Mouse (Mus musculus) embryo, embryonic 10.5 days (tissue): ENCODE measurements at regions not wholly inside any gene's neighbourhood (a gene's known extent, or its start where the extent isn't known, plus 50 kb on each side); places are given as distances from the start of the nearest gene placed in this dataset.
A peak's percentile ranks its signal among the peaks of the same experiment; 100 is the strongest.
"Not testable (repeated sequence)": the region's sequence is repeated elsewhere in the genome, so short reads cannot be mapped to it uniquely, and the experiment has no call there.

ENCODE experiments used
- DNase-seq: peaks from one replicate; pipeline ENCODE4 v3.0.0-alpha.2; 2015; ENCODE audit warnings: low spot score

DNA sequence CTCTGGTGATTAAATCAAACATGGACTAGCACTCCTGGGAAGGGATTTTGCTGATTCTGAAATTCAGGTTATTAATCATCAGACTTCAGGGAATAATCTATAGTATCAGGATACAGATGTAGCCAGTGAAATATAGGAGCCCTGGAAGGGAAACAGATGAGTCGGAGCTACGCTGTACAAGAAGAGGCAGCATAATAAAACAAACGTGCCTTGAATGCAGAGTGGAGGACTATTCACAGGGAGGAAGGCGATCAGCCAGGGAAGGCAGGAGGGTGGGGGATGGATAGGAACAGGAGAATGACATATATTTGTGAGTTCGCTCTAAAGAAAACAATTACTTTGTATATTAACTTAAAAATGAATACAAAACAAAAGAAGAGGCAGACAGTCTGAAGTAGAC lies 286.6 kb upstream of the Got2 start:
- DNase-seq = no peak

GRCm38 (mm10) chr8:96164933-96165332 lies 276.6 kb upstream of the Got2 start:
- no peak for DNase-seq

DNA sequence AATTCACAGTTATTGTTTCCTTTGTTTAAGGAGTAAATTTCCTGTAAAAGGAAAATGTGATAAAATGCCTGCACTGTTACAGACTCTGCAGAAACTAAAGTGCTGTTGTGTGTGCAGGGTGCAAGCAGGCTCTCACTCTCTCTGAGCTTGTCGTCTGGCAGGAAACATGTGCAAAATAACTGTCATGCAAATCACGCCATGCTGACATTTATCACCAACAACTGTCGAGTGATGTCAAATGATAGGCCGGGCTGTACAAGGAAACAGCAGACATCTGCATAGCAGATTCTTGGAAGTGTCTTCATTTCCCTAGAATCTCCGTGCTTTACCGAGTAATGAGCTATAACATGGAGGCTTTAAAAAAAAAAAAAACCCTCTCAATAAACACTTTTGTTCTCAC lies 271.6 kb upstream of the Got2 start:
- DNase-seq = peak; percentile 15

DNA sequence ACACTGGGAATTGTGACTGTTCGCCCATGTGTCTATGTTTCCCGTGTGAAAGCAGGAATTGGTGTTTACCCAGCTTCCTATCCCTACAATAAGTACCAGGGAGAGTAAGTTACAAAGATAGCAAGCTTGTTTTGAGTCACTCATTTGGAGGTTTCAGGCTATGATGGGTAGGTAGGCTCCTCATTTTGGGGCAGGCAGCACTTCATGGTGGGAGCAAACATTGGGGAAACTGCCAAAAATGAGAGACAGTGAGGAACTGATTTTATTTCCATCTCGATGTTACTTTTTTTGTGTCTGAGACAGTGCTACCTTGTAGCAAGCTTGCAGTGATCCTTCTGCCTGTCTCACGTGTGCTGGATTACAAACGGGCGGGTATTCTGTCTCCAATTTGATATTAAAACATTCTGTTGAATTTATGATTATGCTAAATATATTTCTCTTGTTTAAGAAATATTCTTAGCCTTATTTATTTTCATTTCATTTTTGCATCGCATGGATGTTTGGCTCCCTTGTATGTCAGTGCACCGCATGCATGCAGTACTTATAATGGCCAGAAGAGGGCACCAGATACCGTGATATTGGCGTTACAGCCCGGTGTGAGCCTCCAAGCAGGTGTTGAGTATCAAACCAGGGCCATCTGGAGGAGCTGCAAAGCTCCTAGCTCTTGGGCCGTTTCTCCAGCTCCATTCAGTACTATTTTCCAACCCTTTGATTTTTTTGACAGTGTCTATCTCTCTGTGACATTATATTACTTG lies 264.3 kb upstream of the Got2 start:
- DNase-seq = peak; percentile 70

DNA sequence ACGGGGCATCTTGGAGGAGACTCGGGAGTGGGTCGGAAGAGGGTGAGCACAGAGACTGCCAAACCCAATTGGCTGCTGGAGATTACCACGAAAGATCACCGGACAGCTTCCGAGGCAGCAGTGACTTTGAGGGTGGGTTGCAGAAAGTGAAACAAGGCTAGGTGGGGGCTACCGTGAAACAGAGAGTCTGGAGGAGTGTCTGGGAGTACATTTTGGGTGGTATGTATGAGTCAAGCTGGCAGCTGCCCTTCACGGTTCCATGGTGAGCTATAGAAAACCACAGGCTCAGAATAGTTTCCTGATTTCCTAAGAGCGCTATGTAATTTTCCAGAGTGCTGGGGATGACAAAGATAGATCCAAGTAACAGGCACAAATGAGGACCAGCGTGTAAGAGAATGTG lies 263.7 kb upstream of the Got2 start:
- no peak for DNase-seq

DNA sequence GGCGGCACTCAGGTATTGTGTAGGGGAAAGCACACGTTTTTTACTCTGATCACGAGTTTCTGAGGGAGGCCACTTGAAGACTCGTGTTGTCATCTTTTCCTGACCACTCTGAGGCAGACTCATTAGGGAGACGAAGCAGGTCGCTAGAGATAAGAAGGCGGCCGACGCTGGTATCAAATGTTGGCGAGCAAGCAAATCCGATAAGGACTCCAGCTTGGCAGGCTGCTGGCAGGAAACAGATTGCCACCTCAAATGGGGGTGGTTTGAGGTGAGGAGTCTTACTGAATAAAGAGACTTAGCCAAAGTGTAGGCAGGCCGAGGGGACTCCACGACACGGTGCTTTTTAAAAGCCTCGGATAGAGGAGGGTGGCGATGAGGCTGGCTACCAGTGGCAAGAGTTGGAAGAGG lies 262.7 kb upstream of the Got2 start:
- DNase-seq = no peak

- DNase-seq = peak; percentile 43
These were observed 243.8 kb upstream of the Got2 start for GRCm38 (mm10) chr8:96132183-96132582.

GRCm38 (mm10) chr8:96128329-96128728 lies 240.0 kb upstream of the Got2 start:
- DNase-seq = peak; percentile 17

GRCm38 (mm10) chr8:96100817-96101216 lies 212.5 kb upstream of the Got2 start:
- DNase-seq = no peak

- no peak for DNase-seq
These were observed 204.6 kb upstream of the Got2 start for GRCm38 (mm10) chr8:96092931-96093330.

- no peak for DNase-seq
These were observed 201.9 kb upstream of the Got2 start for GRCm38 (mm10) chr8:96090231-96090630.

GRCm38 (mm10) chr8:96068306-96068705 lies 180.0 kb upstream of the Got2 start:
- no peak for DNase-seq

- no peak for DNase-seq
These were observed 159.3 kb upstream of the Got2 start for GRCm38 (mm10) chr8:96047686-96048085.

GRCm38 (mm10) chr8:96042335-96042734 lies 154.0 kb upstream of the Got2 start:
- no peak for DNase-seq

GRCm38 (mm10) chr8:96040216-96040615 lies 151.9 kb upstream of the Got2 start:
- no peak for DNase-seq

- not testable (repeated sequence) for DNase-seq
These were observed 130.4 kb upstream of the Got2 start for GRCm38 (mm10) chr8:96018742-96019141.

DNA sequence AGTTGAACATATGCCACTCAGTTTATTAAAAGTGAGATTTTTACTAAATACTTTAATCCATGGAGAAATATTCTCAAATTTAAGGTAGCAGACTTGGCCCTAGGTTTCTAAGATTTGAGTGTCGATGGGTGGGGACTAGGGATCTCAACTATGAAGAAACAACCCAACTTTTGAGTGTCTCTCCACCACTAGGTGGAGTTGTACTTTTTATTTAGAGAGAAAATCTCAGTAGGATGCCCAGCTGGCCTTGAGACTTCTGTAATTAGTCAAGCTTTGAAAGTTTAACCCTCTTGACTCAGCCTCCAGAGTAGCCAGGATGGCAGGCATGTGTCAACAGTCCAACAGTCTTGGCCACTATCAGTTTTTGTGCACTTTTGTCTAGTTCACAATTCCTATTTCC lies 123.7 kb upstream of the Got2 start:
- peak; percentile 9 for DNase-seq

- DNase-seq = no peak
These were observed 103.6 kb upstream of the Got2 start for GRCm38 (mm10) chr8:95991826-95992463.

DNA sequence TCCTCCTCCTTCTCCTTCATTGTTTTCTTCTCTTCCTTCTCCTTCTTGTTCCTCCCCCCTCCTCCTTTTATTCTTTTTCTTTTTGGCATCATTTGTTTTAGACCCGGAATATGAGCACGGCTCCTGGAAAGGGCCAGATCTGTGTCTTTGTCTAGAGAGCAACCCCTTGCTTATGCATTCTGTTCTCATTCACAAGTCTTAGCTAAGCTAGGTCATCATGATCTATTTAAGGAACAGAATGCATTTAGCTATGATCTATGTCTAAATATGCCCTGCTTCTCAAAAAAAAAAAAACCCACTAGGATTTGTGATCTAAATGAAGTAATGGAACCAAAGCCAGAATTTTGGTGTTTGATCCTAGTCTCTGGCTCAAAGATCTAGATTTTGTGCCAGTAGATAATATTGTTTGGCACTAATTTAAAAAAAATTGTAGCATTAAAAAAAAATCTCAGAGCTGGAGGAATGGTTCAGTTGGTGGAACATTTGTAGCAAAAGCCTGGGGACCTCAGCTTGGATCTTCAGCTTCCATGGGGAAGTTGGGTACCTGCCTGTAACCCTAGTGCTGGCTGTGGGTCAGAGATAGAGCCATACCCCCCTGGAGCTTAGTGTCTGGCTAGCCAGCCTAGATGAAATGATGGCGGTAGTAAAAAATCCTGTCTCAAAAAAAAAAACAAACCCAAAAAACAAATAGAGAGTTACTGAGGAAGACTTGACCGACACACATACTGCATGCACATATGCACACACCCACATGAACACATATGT lies 100.5 kb upstream of the Got2 start:
- no peak for DNase-seq

GRCm38 (mm10) chr8:95987011-95987440 lies 98.7 kb upstream of the Got2 start:
- DNase-seq = peak; percentile 42

DNA sequence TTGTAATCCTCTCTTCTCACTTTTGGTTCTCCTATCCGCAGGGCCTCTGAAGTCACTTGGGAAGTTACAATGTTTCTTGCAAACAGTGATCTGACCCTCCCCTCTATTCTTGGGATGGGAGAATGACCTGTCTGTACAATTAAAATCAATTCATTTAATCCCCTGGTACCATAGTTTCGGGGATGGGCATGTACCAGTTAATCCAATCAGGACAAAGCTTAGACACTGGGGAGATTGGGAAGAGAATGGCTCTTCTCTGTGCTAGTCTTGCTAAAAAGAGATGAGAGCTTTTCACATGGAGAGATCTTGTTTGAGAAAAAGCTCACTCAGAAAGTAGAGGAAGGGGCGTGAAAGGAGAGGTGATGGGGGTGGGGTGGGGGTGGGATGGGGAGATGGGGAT lies 98.1 kb upstream of the Got2 start:
- no peak for DNase-seq

GRCm38 (mm10) chr8:95983690-95984089 lies 95.3 kb upstream of the Got2 start:
- DNase-seq = no peak

DNA sequence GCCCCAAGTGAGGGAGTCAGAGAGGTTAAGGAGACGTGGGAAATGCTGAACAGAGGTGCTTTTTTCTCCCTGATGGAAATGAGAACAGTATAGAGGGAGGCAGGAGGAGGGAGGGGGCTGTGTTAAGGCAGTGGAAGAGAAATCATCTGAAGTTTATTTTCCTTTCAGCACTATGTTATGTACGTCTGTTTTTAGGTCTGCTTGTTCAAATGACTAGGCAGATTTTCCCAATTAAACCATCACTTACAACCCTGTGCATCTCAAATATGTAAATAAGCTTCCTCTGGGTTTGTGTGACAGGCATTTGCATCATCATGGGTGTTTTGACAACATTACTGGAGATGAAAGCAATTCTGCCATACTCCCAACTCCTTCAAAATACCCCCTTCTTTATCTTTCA lies 92.1 kb upstream of the Got2 start:
- no peak for DNase-seq
